Mouse (Mus musculus) midbrain, postnatal 0 days (tissue): ENCODE measurements around the gene Evx2. TPM values are rescaled to one million over a fixed set of nuclear protein-coding genes. Genes with fewer than 3 reads are reported as not detected.
A peak's percentile ranks its signal among the peaks of the same experiment; 100 is the strongest.

Experiments
- ATAC-seq: fragments of 200-750 bp; cut with Nextera tagmentation; 2 replicates; pipeline ENCODE4 v1.8.0; 2017; ENCODE audit warnings: moderate number of reproducible peaks, mild to moderate bottlenecking, moderate TSS enrichment, moderate library complexity; ENCODE audit not compliant: low FRiP score
- DNase-seq: peaks from one replicate; pipeline ENCODE4 v3.0.0-alpha.2; 2015; ENCODE audit warnings: low spot score
- H3K27ac ChIP-seq: fragments of 300-500 bp; sonication (generic); 2 replicates; pipeline ENCODE4 v1.5.1; 2014; ENCODE audit warnings: low read depth, mild to moderate bottlenecking, low read length, mixed read lengths
- H3K27me3 ChIP-seq: fragments of 300-500 bp; sonication (generic); 2 replicates; pipeline ENCODE4 v1.6.1; 2014; ENCODE audit warnings: low read length, control low read depth, mixed read lengths; ENCODE audit not compliant: insufficient read depth
- H3K36me3 ChIP-seq: fragments of 300-500 bp; sonication (generic); 2 replicates; pipeline ENCODE4 v1.6.1; 2014; ENCODE audit warnings: low read length, control low read depth, mixed read lengths; ENCODE audit not compliant: insufficient read depth
- H3K4me1 ChIP-seq: fragments of 300-500 bp; sonication (generic); 2 replicates; pipeline ENCODE4 v1.6.1; 2014; ENCODE audit warnings: mild to moderate bottlenecking, control low read depth, antibody characterized with exemption, low read length, mixed read lengths; ENCODE audit not compliant: insufficient read depth
- H3K4me2 ChIP-seq: fragments of 300-500 bp; sonication (generic); 2 replicates; pipeline ENCODE4 v1.6.1; 2014; ENCODE audit warnings: low read depth, mild to moderate bottlenecking, low read length, mixed read lengths; ENCODE audit not compliant: poor library complexity, severe bottlenecking
- H3K4me3 ChIP-seq: fragments of 300-500 bp; sonication (generic); 2 replicates; pipeline ENCODE4 v1.5.1; 2014; ENCODE audit warnings: low read depth, mild to moderate bottlenecking, low read length, moderate library complexity
- H3K9ac ChIP-seq: fragments of 300-500 bp; sonication (generic); replicated peaks from 2 replicates; pipeline ENCODE4 v1.6.1; 2014; ENCODE audit warnings: mild to moderate bottlenecking, low read length, moderate library complexity, mixed read lengths; ENCODE audit not compliant: poor library complexity, severe bottlenecking
- H3K9me3 ChIP-seq: fragments of 300-500 bp; sonication (generic); 2 replicates; pipeline ENCODE4 v1.6.1; 2016; ENCODE audit warnings: low read length, control low read depth
- CTCF ChIP-seq: IDR thresholded peaks from 2 replicates; pipeline ENCODE4 v1.5.1; 2016; ENCODE audit warnings: antibody characterized with exemption, mild to moderate bottlenecking
- WGBS: fragments of 180-500 bp; shearing (Covaris S2); extraction: QIAGEN DNeasy Blood & Tissue Kit; methylation state at CpG from one replicate; pipeline ENCODE4 v1.1.7; 2014; 5-methylcytosine and 5-hydroxymethylcytosine counted together
- polyA plus RNA-seq: library from polyadenylated mRNA; unstranded; fragments of >200 nt; fragmentation: Nextera tagmentation; extraction: Ambion mirVana; gene quantifications from 2 replicates; pipeline ENCODE4 v1.2.1, GENCODE M21; 2015
- total RNA-seq: library from RNA; depleted of rRNA; stranded (reverse); fragments of >200 nt; gene quantifications from 2 replicates; pipeline ENCODE4 v1.2.3, GENCODE M21; 2014

Gene Evx2
- total and polyA plus RNA-seq, 2 experiments from 2014 or later = 0.33 to 4.2 TPM

DNA sequence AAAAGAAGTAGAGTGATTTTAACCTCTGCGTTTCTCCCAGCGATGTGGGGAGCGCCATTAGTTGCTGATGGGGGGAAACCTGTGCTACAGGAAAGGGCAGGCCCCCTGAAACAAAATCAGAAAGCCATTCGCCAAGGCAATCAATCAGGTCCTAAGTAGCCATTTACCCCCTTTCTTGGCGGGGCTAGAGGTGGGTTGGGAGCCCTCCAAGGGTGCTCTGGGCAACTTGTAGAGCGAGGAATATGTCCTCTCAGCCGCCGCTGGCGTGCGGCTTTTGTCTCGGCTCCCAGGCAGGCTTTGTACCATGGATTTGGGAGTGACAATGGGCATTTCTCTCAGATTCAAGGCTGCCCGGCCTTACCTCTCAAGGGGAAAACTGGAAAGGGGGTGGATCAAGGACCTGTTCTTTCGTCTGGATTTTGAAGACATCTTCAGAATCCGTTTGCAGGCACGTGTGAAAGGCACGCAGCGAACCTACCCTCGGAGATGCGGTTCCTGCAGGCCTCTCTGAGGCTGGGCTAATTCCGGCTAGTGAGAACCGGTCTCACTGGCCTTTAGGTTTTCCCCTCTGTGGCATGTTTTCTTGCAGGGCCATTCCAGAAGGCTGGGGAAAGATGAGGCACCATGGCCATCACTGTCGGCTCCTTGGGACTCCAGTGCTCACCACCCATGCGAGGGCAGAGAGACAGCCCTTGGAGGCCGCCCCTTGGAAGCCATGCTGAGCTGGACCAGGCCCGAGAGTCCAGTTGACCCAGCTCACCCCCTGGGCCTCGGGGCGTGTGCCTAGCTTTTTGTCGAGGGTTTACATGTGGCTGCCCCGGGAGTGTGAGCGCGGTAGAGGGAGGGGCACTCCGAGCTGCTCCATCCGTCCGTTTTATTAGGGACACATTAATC, 37.3 kb upstream of the Evx2 start:
- H3K9me3 ChIP-seq = no peaks in the 10 kb centered on the region
- H3K4me2 ChIP-seq = no peak overlapping the region
- WGBS = 2% methylated on average over 34 of the region's 34 CpGs
- no peak overlapping the region for H3K9ac ChIP-seq
- peaks cover 92% of the 10 kb centered on the region for H3K27me3 ChIP-seq
- no peak for ATAC-seq
- no peak overlapping the region for H3K4me3 ChIP-seq
- 0 out of 2 replicates have a peak, but pooled peaks cover 2% of the 10 kb centered on the region for H3K4me1 ChIP-seq
- TF ChIP-seq CTCF = no peak
- DNase-seq = no peak
- H3K27ac ChIP-seq = no peak overlapping the region
- no peaks in the 10 kb centered on the region for H3K36me3 ChIP-seq

GRCm38 (mm10) chr2:74695813-74696430, 36.6 kb upstream of the Evx2 start:
- Histone ChIP-seq H3K9ac (no peak overlapping the region), H3K4me1 (0 out of 2 replicates have a peak, but pooled peaks cover 2% of the 10 kb centered on the region), H3K4me3 (no peak overlapping the region), H3K27ac (no peak overlapping the region), H3K9me3 (0 out of 2 replicates have a peak, but pooled peaks cover 5% of the 10 kb centered on the region), H3K27me3 (peaks cover 94% of the 10 kb centered on the region), H3K4me2 (no peak overlapping the region), H3K36me3 (no peaks in the 10 kb centered on the region)
- DNase-seq = no peak
- no peak for ATAC-seq
- WGBS = under 1% methylated on average over 7 of the region's 7 CpGs
- TF ChIP-seq CTCF = no peak

DNA sequence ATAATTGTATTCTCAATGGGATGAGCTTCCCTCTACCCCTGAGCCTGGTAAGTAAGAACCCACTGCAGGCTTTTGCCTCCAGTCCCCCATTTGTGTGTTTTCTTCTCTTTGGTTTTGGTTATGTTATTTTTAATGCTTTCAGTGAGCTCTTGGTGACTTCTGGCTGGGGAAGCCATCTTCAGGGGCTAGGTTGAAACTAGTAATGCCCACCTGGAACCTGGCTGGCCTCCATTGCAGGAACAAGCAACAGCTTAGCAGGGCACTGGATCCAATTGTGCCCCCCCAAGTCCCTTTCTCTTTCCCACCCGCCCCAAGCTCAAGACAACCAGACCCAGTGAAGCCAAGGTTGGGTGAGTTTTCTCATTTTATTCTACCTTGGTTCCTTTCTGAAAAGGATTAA, 36.0 kb upstream of the Evx2 start:
- no peak overlapping the region for H3K27ac ChIP-seq
- 5% methylated on average over 1 of the region's 1 CpGs for WGBS
- no peak overlapping the region for H3K4me2 ChIP-seq
- H3K36me3 ChIP-seq = no peaks in the 10 kb centered on the region
- peaks cover 93% of the 10 kb centered on the region for H3K27me3 ChIP-seq
- DNase-seq = no peak
- ATAC-seq = no peak
- H3K4me1 ChIP-seq = 0 out of 2 replicates have a peak, but pooled peaks cover 2% of the 10 kb centered on the region
- no peak overlapping the region for H3K9ac ChIP-seq
- no peak for TF ChIP-seq CTCF
- 0 out of 2 replicates have a peak, but pooled peaks cover 5% of the 10 kb centered on the region for H3K9me3 ChIP-seq
- no peak overlapping the region for H3K4me3 ChIP-seq

GRCm38 (mm10) chr2:74694066-74694465, 34.7 kb upstream of the Evx2 start:
- Histone ChIP-seq H3K9ac (no peak overlapping the region), H3K9me3 (0 out of 2 replicates have a peak, but pooled peaks cover 5% of the 10 kb centered on the region), H3K36me3 (no peaks in the 10 kb centered on the region), H3K27me3 (peaks cover 91% of the 10 kb centered on the region), H3K4me3 (no peak overlapping the region), H3K4me2 (no peak overlapping the region), H3K4me1 (0 out of 2 replicates have a peak, but pooled peaks cover 2% of the 10 kb centered on the region), H3K27ac (no peak overlapping the region)
- DNase-seq (no peak), ATAC-seq (no peak)
- TF ChIP-seq CTCF = 0 out of 2 replicates have a peak, but pooled peaks have one; percentile 9
- WGBS = 1% methylated on average over 16 of the region's 16 CpGs

DNA sequence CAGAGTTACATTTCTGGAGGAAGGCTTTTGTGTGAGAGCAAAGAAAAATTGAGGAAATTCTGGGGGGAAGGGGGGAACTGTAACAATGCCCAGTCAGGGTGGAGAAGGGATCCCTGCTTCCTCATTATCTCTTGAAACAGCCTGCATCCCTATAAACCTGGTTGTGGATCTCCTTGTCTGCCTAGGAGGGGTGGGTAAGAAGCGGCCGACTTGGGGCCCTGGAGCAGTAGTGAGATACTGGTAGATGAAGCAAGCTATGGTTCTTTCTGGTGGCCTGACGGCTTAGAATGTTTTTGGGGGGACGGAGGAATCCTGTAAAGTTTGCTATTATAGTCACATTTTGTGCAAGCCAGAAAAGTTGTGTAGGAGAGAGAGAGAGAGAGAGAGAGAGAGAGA, 34.1 kb upstream of the Evx2 start:
- Histone ChIP-seq H3K4me1 (0 out of 2 replicates have a peak, but pooled peaks cover 2% of the 10 kb centered on the region), H3K9me3 (0 out of 2 replicates have a peak, but pooled peaks cover 5% of the 10 kb centered on the region), H3K9ac (no peak overlapping the region), H3K4me2 (no peak overlapping the region), H3K4me3 (no peak overlapping the region), H3K36me3 (no peaks in the 10 kb centered on the region), H3K27me3 (peaks cover 94% of the 10 kb centered on the region), H3K27ac (no peak overlapping the region)
- WGBS = 10% methylated on average over 4 of the region's 4 CpGs
- DNase-seq = no peak
- ATAC-seq = no peak
- TF ChIP-seq CTCF = no peak
